Mouse (Mus musculus) MEL (cell line): Measurements from ENCODE around the gene Bnc2. TPM values are rescaled to one million over a fixed set of nuclear protein-coding genes. Genes with fewer than 3 reads are reported as not detected.

ENCODE experiments used
- DNase-seq: peaks from one replicate; pipeline ENCODE4 v3.0.0; 2011; ENCODE audit warnings: low read depth, low spot score
- H3K27ac ChIP-seq: 2 replicates; pipeline ENCODE4 v1.5.1; 2012; ENCODE audit warnings: low read depth, mild to moderate bottlenecking, control low read depth, low read length, moderate library complexity; ENCODE audit not compliant: control insufficient read depth
- H3K27me3 ChIP-seq, 2 experiments: fragments of 150-350 bp in 1 of 2; sonication (generic) in 1 of 2; 2 replicates each; pipeline ENCODE4 v1.6.1; 2012; ENCODE audit warnings: low read length in 2 of 2, mild to moderate bottlenecking in 2 of 2, improper control_type of control experiment in 1 of 2, moderate library complexity in 1 of 2; ENCODE audit not compliant: insufficient read depth in 2 of 2, control insufficient read depth in 1 of 2
- H3K36me3 ChIP-seq, 2 experiments: 2 replicates each; pipeline ENCODE4 v1.6.1; 2012 to 2014; ENCODE audit warnings: low read length in 2 of 2, improper control_type of control experiment in 1 of 2, inconsistent platforms in 1 of 2, mild to moderate bottlenecking in 1 of 2; ENCODE audit not compliant: insufficient read depth in 2 of 2, control insufficient read depth in 1 of 2
- H3K4me1 ChIP-seq, 2 experiments: fragments of 150-350 bp in 1 of 2; sonication (generic) in 1 of 2; 2 replicates each; pipeline ENCODE4 v1.6.1; 2012; ENCODE audit warnings: low read length in 2 of 2, improper control_type of control experiment in 1 of 2, mild to moderate bottlenecking in 1 of 2; ENCODE audit not compliant: insufficient read depth in 2 of 2, control insufficient read depth in 1 of 2
- H3K4me3 ChIP-seq, 2 experiments: fragments of 150-350 bp in 1 of 2; sonication (generic) in 1 of 2; 2 replicates each; pipeline ENCODE4 v1.5.1; 2012; ENCODE audit warnings: low read depth in 2 of 2, low read length in 2 of 2, mild to moderate bottlenecking in 2 of 2, moderate library complexity in 2 of 2, control low read depth in 1 of 2, improper control_type of control experiment in 1 of 2; ENCODE audit not compliant: control insufficient read depth in 1 of 2, insufficient read depth in 1 of 2
- H3K79me2 ChIP-seq: 2 replicates; pipeline ENCODE4 v1.6.1; 2012; ENCODE audit warnings: mild to moderate bottlenecking, low read length, moderate library complexity; ENCODE audit not compliant: control insufficient read depth, poor library complexity, insufficient read depth
- H3K9ac ChIP-seq: 2 replicates; pipeline ENCODE4 v1.6.1; 2012; ENCODE audit warnings: low read depth, mild to moderate bottlenecking, control low read depth, low read length, moderate library complexity; ENCODE audit not compliant: control insufficient read depth, poor library complexity, severe bottlenecking
- H3K9me3 ChIP-seq: fragments of 150-350 bp; sonication (generic); replicated peaks from 2 replicates; pipeline ENCODE4 v1.6.1; 2012; ENCODE audit warnings: mild to moderate bottlenecking, low read length, improper control_type of control experiment, moderate library complexity; ENCODE audit not compliant: insufficient read depth
- CHD2 ChIP-seq: IDR thresholded peaks from 2 replicates; pipeline ENCODE4 v1.6.1; 2011; ENCODE audit warnings: low read length, improper control_type of control experiment
- CTCF ChIP-seq, 3 experiments: IDR thresholded peaks in 2 of 3; conservative IDR thresholded peaks in 1 of 3; 2 replicates each; pipeline ENCODE4 v1.5.1; 2011 to 2012; ENCODE audit warnings: low read length in 3 of 3, low read depth in 2 of 3, mild to moderate bottlenecking in 2 of 3, improper control_type of control experiment in 1 of 3, inconsistent platforms in 1 of 3, mixed read lengths in 1 of 3, moderate library complexity in 1 of 3; ENCODE audit not compliant: control insufficient read depth in 1 of 3, insufficient read depth in 1 of 3, poor library complexity in 1 of 3, severe bottlenecking in 1 of 3
- E2F4 ChIP-seq: IDR thresholded peaks from 2 replicates; pipeline ENCODE4 v1.6.1; 2011; ENCODE audit warnings: low read depth, low read length, improper control_type of control experiment, borderline replicate concordance
- ELF1 ChIP-seq: IDR thresholded peaks from 2 replicates; pipeline ENCODE4 v1.6.1; 2014; ENCODE audit warnings: low read depth, mild to moderate bottlenecking, inconsistent platforms, low read length, improper control_type of control experiment, moderate library complexity
- ETS1 ChIP-seq: IDR thresholded peaks from 2 replicates; pipeline ENCODE4 v1.6.1; 2012; ENCODE audit warnings: low read depth, mild to moderate bottlenecking, inconsistent platforms, low read length, improper control_type of control experiment, moderate library complexity
- JUND ChIP-seq: IDR thresholded peaks from 2 replicates; pipeline ENCODE4 v1.6.1; 2011; ENCODE audit warnings: low read depth, mild to moderate bottlenecking, improper control_type of control experiment, low read length
- KAT2A ChIP-seq: conservative IDR thresholded peaks from 2 replicates; pipeline ENCODE4 v1.6.1; 2012; ENCODE audit warnings: low read depth, low read length, improper control_type of control experiment, inconsistent platforms
- MXI1 ChIP-seq: IDR thresholded peaks from 2 replicates; pipeline ENCODE4 v1.6.1; 2011; ENCODE audit warnings: mild to moderate bottlenecking, low read depth, low read length, improper control_type of control experiment
- MYC ChIP-seq: IDR thresholded peaks from 2 replicates; pipeline ENCODE4 v1.6.1; 2011; ENCODE audit warnings: low read depth, mild to moderate bottlenecking, low read length, improper control_type of control experiment, moderate library complexity
- NELFE ChIP-seq: IDR thresholded peaks from 2 replicates; pipeline ENCODE4 v1.6.1; 2011; ENCODE audit warnings: low read depth, low read length, improper control_type of control experiment
- POLR2AphosphoS2 ChIP-seq: IDR thresholded peaks from 2 replicates; pipeline ENCODE4 v1.6.1; 2011; ENCODE audit warnings: low read length, improper control_type of control experiment
- POLR2AphosphoS5 ChIP-seq: IDR thresholded peaks from 2 replicates; pipeline ENCODE4 v1.6.1; 2012; ENCODE audit warnings: low read depth, borderline replicate concordance, mild to moderate bottlenecking, inconsistent platforms, low read length, moderate library complexity, mixed read lengths
- RAD21 ChIP-seq: IDR thresholded peaks from 2 replicates; pipeline ENCODE4 v1.6.1; 2011; ENCODE audit warnings: mild to moderate bottlenecking, low read depth, low read length, improper control_type of control experiment
- SMC3 ChIP-seq: IDR thresholded peaks from 2 replicates; pipeline ENCODE4 v1.6.1; 2011; ENCODE audit warnings: low read depth, low read length, improper control_type of control experiment
- USF1 ChIP-seq: IDR thresholded peaks from 2 replicates; pipeline ENCODE4 v1.6.1; 2014; ENCODE audit warnings: low read depth, mild to moderate bottlenecking, inconsistent platforms, low read length, improper control_type of control experiment, moderate library complexity
- USF2 ChIP-seq, 2 experiments: IDR thresholded peaks; 2 replicates each; pipeline ENCODE4 v1.6.1; 2011 to 2012; ENCODE audit warnings: improper control_type of control experiment in 2 of 2, low read length in 2 of 2, borderline replicate concordance in 1 of 2, inconsistent platforms in 1 of 2, low read depth in 1 of 2, mild to moderate bottlenecking in 1 of 2; ENCODE audit not compliant: insufficient read depth in 1 of 2
- ZC3H11A ChIP-seq: IDR thresholded peaks from 2 replicates; pipeline ENCODE4 v1.6.1; 2012; ENCODE audit warnings: low read depth, mild to moderate bottlenecking, inconsistent platforms, low read length, improper control_type of control experiment
- ZKSCAN1 ChIP-seq: IDR thresholded peaks from 2 replicates; pipeline ENCODE4 v1.6.1; 2012; ENCODE audit warnings: low read depth, mild to moderate bottlenecking, inconsistent platforms, low read length, improper control_type of control experiment, moderate library complexity
- ZMIZ1 ChIP-seq: IDR thresholded peaks from 2 replicates; pipeline ENCODE4 v1.6.1; 2012; ENCODE audit warnings: low read depth, mild to moderate bottlenecking, inconsistent platforms, low read length, improper control_type of control experiment, moderate library complexity
- polyA plus RNA-seq, 2 experiments: library from polyadenylated mRNA; stranded (reverse) in 1 of 2; unstranded in 1 of 2; fragments of >175 nt in 1 of 2; fragments of >200 nt in 1 of 2; gene quantifications; 2 replicates each; pipeline versions ENCODE4 v1.2.1 to v1.2.4; 2012; ENCODE audit warnings: low replicate concordance in 2 of 2, low read depth in 1 of 2; ENCODE audit not compliant: insufficient read length in 2 of 2, insufficient read depth in 1 of 2, missing spikeins in 1 of 2
- total RNA-seq: library from RNA; depleted of rRNA; stranded (reverse); fragments of 300-350 nt; gene quantifications from 2 replicates; pipeline ENCODE4 v1.2.3, GENCODE M21; 2012

Bnc2 gene
- total and polyA plus RNA-seq, 3 experiments = not detected

GRCm38 (mm10) chr4:84523211-84523610 lies 151.9 kb downstream of the Bnc2 start:
- no peak for TF ChIP-seq ZKSCAN1
- TF ChIP-seq CHD2 = no peak
- TF ChIP-seq RAD21 = no peak
- H3K4me1 ChIP-seq = no peaks in the 10 kb centered on the region
- DNase-seq = no peak
- H3K36me3 ChIP-seq = no peaks in the 10 kb centered on the region
- H3K9me3 ChIP-seq = no peaks in the 10 kb centered on the region
- no peak overlapping the region for H3K9ac ChIP-seq
- no peaks in the 10 kb centered on the region for H3K79me2 ChIP-seq
- H3K4me3 ChIP-seq = no peak overlapping the region
- no peak overlapping the region for H3K27ac ChIP-seq
- no peaks in the 10 kb centered on the region for H3K27me3 ChIP-seq

GRCm38 (mm10) chr4:84521562-84521961 lies 153.5 kb downstream of the Bnc2 start:
- H3K79me2 ChIP-seq = no peaks in the 10 kb centered on the region
- no peak overlapping the region for H3K4me3 ChIP-seq
- H3K27me3 ChIP-seq = no peaks in the 10 kb centered on the region
- H3K9me3 ChIP-seq = no peaks in the 10 kb centered on the region
- TF ChIP-seq USF2 (IDR thresholded peaks at IDR 0.05; ENCODE audit: borderline replicate concordance in 1 of 2, insufficient read depth in 1 of 2, low read depth in 1 of 2, low read length in 2 of 2) (no peak), POLR2AphosphoS2 (no peak), MXI1 (no peak), ZC3H11A (no peak), NELFE (no peak), CTCF (IDR thresholded peaks at IDR 0.05 in 2 of 3, conservative IDR thresholded peaks at IDR 0.05 in 1 of 3; ENCODE audit: control insufficient read depth in 1 of 3, insufficient read depth in 1 of 3, low read depth in 2 of 3, low read length in 3 of 3, poor library complexity in 1 of 3, severe bottlenecking in 1 of 3) (no peak), KAT2A (no peak), POLR2AphosphoS5 (no peak), E2F4 (no peak), ETS1 (no peak), RAD21 (no peak), MYC (no peak), ELF1 (no peak), JUND (no peak), USF1 (no peak), ZMIZ1 (no peak), SMC3 (no peak)
- H3K9ac ChIP-seq = no peak overlapping the region
- H3K36me3 ChIP-seq = no peaks in the 10 kb centered on the region
- no peak overlapping the region for H3K27ac ChIP-seq
- DNase-seq = no peak
- no peaks in the 10 kb centered on the region for H3K4me1 ChIP-seq
